Mouse (Mus musculus) liver, embryonic 14 days (tissue): ENCODE results near the gene Tpp1. TPM values are rescaled to one million over a fixed set of nuclear protein-coding genes. Genes with fewer than 3 reads are reported as not detected.

Experiments used
- polyA plus RNA-seq: library from polyadenylated mRNA; depleted of rRNA; stranded (reverse); fragments of >200 nt; gene quantifications from 2 replicates; pipeline ENCODE4 v1.2.3, GENCODE M21; 2012; rRNA removed

Gene Tpp1
- 31.5 and 35.3 TPM in 2 replicates for polyA plus RNA-seq

GRCm38 (mm10) chr7:105751491-105752433 lies at the start of gene Tpp1:
Tpp1 (minus strand) TSS chr7:105752235.

DNA sequence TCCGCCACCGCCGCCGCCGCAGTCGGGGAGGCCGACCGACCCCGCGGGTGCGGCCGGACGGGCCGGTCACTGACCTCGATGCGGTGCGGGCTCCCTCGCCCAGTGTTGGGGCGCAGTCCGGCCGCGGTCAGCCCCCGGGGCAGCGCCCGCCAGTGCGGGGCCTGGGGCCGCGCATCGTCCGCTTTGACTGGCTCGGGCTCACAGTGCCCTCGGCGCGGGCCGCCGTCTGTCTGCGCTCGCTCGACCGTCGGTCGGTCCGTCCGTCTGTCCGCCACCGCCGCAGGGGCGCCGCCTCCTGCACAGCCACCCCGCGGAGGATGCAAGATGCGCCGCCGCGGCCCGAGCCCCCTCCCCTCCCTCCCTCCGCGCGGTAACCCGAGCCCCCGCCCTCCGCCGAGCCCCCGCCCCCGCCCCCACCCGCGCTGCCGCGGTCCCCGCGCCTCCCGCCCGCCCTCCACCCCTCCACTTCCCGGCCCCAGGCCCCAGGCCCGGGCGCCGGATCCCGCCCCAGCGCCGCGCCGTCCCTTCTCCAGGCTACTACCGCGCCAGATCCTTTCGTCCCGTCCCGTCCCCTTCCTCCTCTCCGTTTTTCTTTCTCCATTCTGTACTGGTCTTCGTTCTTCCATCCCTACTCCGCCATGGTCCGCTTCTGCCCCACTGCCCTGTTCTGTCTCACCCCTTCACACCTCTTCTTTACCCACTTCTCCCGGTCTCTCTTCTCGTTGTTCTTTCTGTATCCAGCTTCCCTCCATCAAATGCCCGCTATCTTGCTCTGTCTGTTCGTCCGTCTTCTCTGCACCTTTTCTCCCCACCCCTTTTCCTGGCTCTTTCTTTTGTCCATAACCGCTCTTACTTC lies 35.5 kb upstream of the Tpp1 start, which contains the start of gene Dchs1:
TSS of gene Dchs1 (minus strand) at position 370 of the 856 bp plus-strand sequence.

GRCm38 (mm10) chr7:105743926-105744590 lies 8.0 kb downstream of the Tpp1 start, which contains the start of gene Taf10:
Taf10 (minus strand) TSS chr7:105744361.

DNA sequence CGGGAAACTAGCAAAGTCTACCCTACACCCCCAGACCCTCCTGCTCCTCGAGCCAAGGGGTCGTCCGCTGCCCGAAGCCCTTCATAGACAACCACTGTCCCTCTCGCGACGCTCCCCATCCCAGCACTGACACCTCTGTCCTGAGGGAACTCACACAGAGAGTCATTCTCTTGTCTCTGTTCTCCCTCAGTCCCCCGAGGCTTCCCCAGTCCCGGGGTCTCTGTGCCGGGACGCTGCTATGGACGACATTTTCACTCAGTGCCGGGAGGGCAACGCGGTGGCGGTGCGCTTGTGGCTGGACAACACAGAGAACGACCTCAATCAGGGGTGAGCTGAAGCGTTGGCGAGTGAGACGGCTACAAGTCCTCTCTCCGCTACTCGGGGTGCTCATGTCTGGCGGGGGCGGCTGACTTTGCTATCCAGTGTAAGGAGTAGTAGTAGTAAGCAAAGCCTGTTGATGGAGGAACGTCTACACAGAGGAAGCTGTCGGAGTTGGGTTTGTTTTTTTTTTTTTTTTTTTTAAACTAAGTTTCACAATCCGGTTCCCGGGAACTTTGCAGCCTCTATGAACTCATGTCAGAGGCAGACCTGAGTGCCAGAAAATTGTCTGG lies 15.0 kb downstream of the Tpp1 start, which contains the start of gene Rrp8:
TSS of gene Rrp8 (minus strand) at position 475 of the 611 bp plus-strand sequence.

DNA sequence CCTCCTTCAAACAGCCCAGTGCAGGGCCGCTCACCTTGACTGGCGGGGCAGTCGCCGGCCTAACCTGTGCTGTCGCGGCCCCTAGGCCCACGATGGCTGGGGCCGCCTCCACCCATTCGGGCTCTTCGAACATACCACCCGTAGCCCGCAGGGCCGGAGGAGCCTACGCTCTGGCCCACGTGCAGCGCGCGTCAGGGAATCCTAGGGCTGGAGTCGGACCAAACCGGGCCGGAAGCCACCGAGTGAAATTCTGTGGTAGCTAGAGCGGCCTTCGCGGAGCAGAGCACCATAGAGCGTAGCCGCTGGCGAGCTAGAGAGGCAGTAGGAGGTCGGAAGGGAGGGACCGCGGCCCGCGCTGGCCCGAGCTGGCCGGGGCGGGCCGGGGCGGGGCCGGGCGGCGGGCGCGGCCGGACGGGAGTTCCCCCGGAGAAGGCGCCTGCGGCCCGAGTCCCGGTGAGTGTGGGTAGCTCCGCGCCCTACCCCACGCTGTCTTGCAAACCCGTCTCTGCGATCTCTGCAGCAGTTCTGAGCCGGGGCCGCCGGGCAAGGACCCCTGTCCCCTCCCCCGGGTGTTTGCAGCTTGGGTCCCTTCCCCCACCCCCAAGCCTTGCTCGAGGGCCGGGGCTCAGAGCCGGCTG lies 15.7 kb downstream of the Tpp1 start, which contains the start of gene Ilk:
TSS of gene Ilk (plus strand) at position 329 of the 638 bp plus-strand sequence.

Other genes starting within 250 kb of the Tpp1 start
- gene Smpd1, start 197.9 kb downstream of the Tpp1 start, polyA plus RNA-seq: 8.7 and 10.2 TPM in 2 replicates
- gene Apbb1, start 170.6 kb downstream of the Tpp1 start, polyA plus RNA-seq: 1.7 TPM in 2 replicates
- gene Hpx, start 152.1 kb downstream of the Tpp1 start, polyA plus RNA-seq: 175 and 220 TPM in 2 replicates
- 4.4 and 4.6 TPM in 2 replicates for gene Trim3, start 118.7 kb downstream of the Tpp1 start, polyA plus RNA-seq
- 58.1 and 59.9 TPM in 2 replicates for gene Timm10b, start 112.2 kb downstream of the Tpp1 start, polyA plus RNA-seq
- gene Arfip2, start 111.8 kb downstream of the Tpp1 start, polyA plus RNA-seq: 11.8 and 15.0 TPM in 2 replicates
- 61.9 and 66.6 TPM in 2 replicates for gene Gm45799, start 111.7 kb downstream of the Tpp1 start, polyA plus RNA-seq
- 0.52 and 0.68 TPM in 2 replicates for gene Dnhd1, start 101.4 kb downstream of the Tpp1 start, polyA plus RNA-seq
- gene Ilk, start 15.6 kb downstream of the Tpp1 start, polyA plus RNA-seq: 64.6 and 77.3 TPM in 2 replicates
- gene Rrp8, start 14.8 kb downstream of the Tpp1 start, polyA plus RNA-seq: 8.1 and 9.2 TPM in 2 replicates
- gene Taf10, start 7.9 kb downstream of the Tpp1 start, polyA plus RNA-seq: 172 and 195 TPM in 2 replicates
- gene Dchs1, start 35.4 kb upstream of the Tpp1 start, polyA plus RNA-seq: 0.53 and 0.54 TPM in 2 replicates
- 132 and 139 TPM in 2 replicates for gene Mrpl17, start 58.9 kb upstream of the Tpp1 start, polyA plus RNA-seq
- 0.58 and 0.95 TPM in 2 replicates for gene Gm4070, start 201.7 kb upstream of the Tpp1 start, polyA plus RNA-seq